Mouse (Mus musculus): ENCODE results near the gene Eml6. TPM values are rescaled to one million over a fixed set of nuclear protein-coding genes. Genes with fewer than 3 reads are reported as not detected.
A peak's percentile ranks its signal among the peaks of the same experiment; 100 is the strongest.

The Eml6 gene
- total RNA-seq (2014; rRNA removed), result 11.0 and 24.2 TPM in 2 replicates
- polyA plus RNA-seq (2015; fragmentation: Nextera tagmentation; extraction: Ambion mirVana), result 1.1 and 2.7 TPM in 2 replicates

- Histone ChIP-seq H3K9ac (peak within 1 kb of the TSS; percentile 67), H3K36me3 (ENCODE audit: insufficient read depth) (no peaks in the 10 kb centered on the region), H3K4me2 (ENCODE audit: low read depth) (peak within 1 kb of the TSS; percentile 98), H3K4me1 (ENCODE audit: insufficient read depth) (no peaks in the 10 kb centered on the region), H3K27me3 (ENCODE audit: insufficient read depth, low read length) (no peaks in the 10 kb centered on the region), H3K9me3 (ENCODE audit: low read length) (no peaks in the 10 kb centered on the region), H3K27ac (ENCODE audit: low read depth, low read length) (peak within 1 kb of the TSS; percentile 76), H3K4me3 (ENCODE audit: low read depth, low read length) (peak within 1 kb of the TSS; percentile 68)
- WGBS, result under 1% methylated on average over 39 of the region's 39 CpGs
- peak; percentile 75 for TF ChIP-seq CTCF (IDR thresholded peaks at IDR 0.05; ENCODE audit: low read depth)
- ATAC-seq, result peak; percentile 99
- peak; percentile 96 for DNase-seq
These were observed at the start of gene Eml6 for GRCm38 (mm10) chr11:30025835-30026472. Gene Eml6, minus strand, starts transcription at chr11:30026033.

- Histone ChIP-seq H3K36me3 (ENCODE audit: insufficient read depth) (no peaks in the 10 kb centered on the region), H3K9me3 (ENCODE audit: low read length) (no peaks in the 10 kb centered on the region), H3K27me3 (ENCODE audit: insufficient read depth, low read length) (no peaks in the 10 kb centered on the region), H3K4me3 (ENCODE audit: low read depth, low read length) (no peak overlapping the region), H3K9ac (no peak overlapping the region), H3K27ac (ENCODE audit: low read depth, low read length) (no peak overlapping the region), H3K4me1 (ENCODE audit: insufficient read depth) (no peaks in the 10 kb centered on the region), H3K4me2 (ENCODE audit: low read depth) (no peak overlapping the region)
- DNase-seq (peak; percentile 2), ATAC-seq (no peak)
- 58% methylated on average over 8 of the region's 8 CpGs for WGBS
- TF ChIP-seq CTCF (IDR thresholded peaks at IDR 0.05; ENCODE audit: low read depth), result peak; percentile 40
These were observed 31.5 kb upstream of the Eml6 start for GRCm38 (mm10) chr11:30057299-30057698.

GRCm38 (mm10) chr11:30025144-30025543, 689 bp downstream of the Eml6 start:
- TF ChIP-seq CTCF (IDR thresholded peaks at IDR 0.05; ENCODE audit: low read depth), result no peak
- Histone ChIP-seq H3K27ac (ENCODE audit: low read depth, low read length) (no peak overlapping the region), H3K4me2 (ENCODE audit: low read depth) (peak overlapping the region; percentile 98), H3K36me3 (ENCODE audit: insufficient read depth) (no peaks in the 10 kb centered on the region), H3K9me3 (ENCODE audit: low read length) (no peaks in the 10 kb centered on the region), H3K9ac (peak overlapping the region; percentile 67; the same call in 1 of the 2 replicates), H3K4me3 (ENCODE audit: low read depth, low read length) (peak overlapping the region; percentile 68), H3K4me1 (ENCODE audit: insufficient read depth) (no peaks in the 10 kb centered on the region), H3K27me3 (ENCODE audit: insufficient read depth, low read length) (no peaks in the 10 kb centered on the region)
- ATAC-seq (no peak), DNase-seq (no peak)
- 4% methylated on average over 4 of the region's 4 CpGs for WGBS

GRCm38 (mm10) chr11:30024261-30025071, 1.4 kb downstream of the Eml6 start:
- Histone ChIP-seq H3K27me3 (ENCODE audit: insufficient read depth, low read length) (no peaks in the 10 kb centered on the region), H3K4me1 (ENCODE audit: insufficient read depth) (no peaks in the 10 kb centered on the region), H3K9me3 (ENCODE audit: low read length) (no peaks in the 10 kb centered on the region), H3K27ac (ENCODE audit: low read depth, low read length) (peak overlapping the region; percentile 50; the same call in 1 of the 2 replicates), H3K36me3 (ENCODE audit: insufficient read depth) (no peaks in the 10 kb centered on the region), H3K4me2 (ENCODE audit: low read depth) (peak overlapping the region; percentile 98), H3K9ac (peak overlapping the region; percentile 67), H3K4me3 (ENCODE audit: low read depth, low read length) (peak overlapping the region; percentile 68)
- DNase-seq (peak; percentile 41), ATAC-seq (no peak)
- no peak for TF ChIP-seq CTCF (IDR thresholded peaks at IDR 0.05; ENCODE audit: low read depth)
- WGBS, result under 1% methylated on average over 55 of the region's 57 CpGs

GRCm38 (mm10) chr11:29986257-29986656, 39.6 kb downstream of the Eml6 start:
- Histone ChIP-seq H3K36me3 (ENCODE audit: insufficient read depth) (no peaks in the 10 kb centered on the region), H3K9me3 (ENCODE audit: low read length) (no peaks in the 10 kb centered on the region), H3K4me2 (ENCODE audit: low read depth) (no peak overlapping the region), H3K4me1 (ENCODE audit: insufficient read depth) (no peaks in the 10 kb centered on the region), H3K27ac (ENCODE audit: low read depth, low read length) (no peak overlapping the region), H3K9ac (no peak overlapping the region), H3K27me3 (ENCODE audit: insufficient read depth, low read length) (no peaks in the 10 kb centered on the region), H3K4me3 (ENCODE audit: low read depth, low read length) (no peak overlapping the region)
- 85% methylated on average over 2 of the region's 2 CpGs for WGBS
- ATAC-seq (no peak), DNase-seq (no peak)
- TF ChIP-seq CTCF (IDR thresholded peaks at IDR 0.05; ENCODE audit: low read depth), result no peak

GRCm38 (mm10) chr11:29968874-29969273, 57.0 kb downstream of the Eml6 start:
- WGBS, result 34% methylated on average over 1 of the region's 1 CpGs
- Histone ChIP-seq H3K9me3 (ENCODE audit: low read length) (no peaks in the 10 kb centered on the region), H3K27me3 (ENCODE audit: insufficient read depth, low read length) (no peaks in the 10 kb centered on the region), H3K9ac (no peak overlapping the region), H3K4me2 (ENCODE audit: low read depth) (no peak overlapping the region), H3K4me3 (ENCODE audit: low read depth, low read length) (no peak overlapping the region), H3K36me3 (ENCODE audit: insufficient read depth) (no peaks in the 10 kb centered on the region), H3K27ac (ENCODE audit: low read depth, low read length) (no peak overlapping the region), H3K4me1 (ENCODE audit: insufficient read depth) (no peaks in the 10 kb centered on the region)
- ATAC-seq, result peak; percentile 66; the same call in 1 of the 2 replicates
- no peak for TF ChIP-seq CTCF (IDR thresholded peaks at IDR 0.05; ENCODE audit: low read depth)
- no peak for DNase-seq

- 93% methylated on average over 5 of the region's 5 CpGs for WGBS
- ATAC-seq (no peak), DNase-seq (no peak)
- H3K27ac ChIP-seq (ENCODE audit: low read depth, low read length), result no peak overlapping the region
- no peak overlapping the region for H3K4me2 ChIP-seq (ENCODE audit: low read depth)
- H3K36me3 ChIP-seq (ENCODE audit: insufficient read depth), result no peaks in the 10 kb centered on the region
- H3K4me3 ChIP-seq (ENCODE audit: low read depth, low read length), result no peak overlapping the region
- H3K4me1 ChIP-seq (ENCODE audit: insufficient read depth), result no peaks in the 10 kb centered on the region
- H3K9me3 ChIP-seq (ENCODE audit: low read length), result no peaks in the 10 kb centered on the region
- TF ChIP-seq CTCF (IDR thresholded peaks at IDR 0.05; ENCODE audit: low read depth), result no peak
- H3K27me3 ChIP-seq (ENCODE audit: insufficient read depth, low read length), result no peaks in the 10 kb centered on the region
- H3K9ac ChIP-seq, result no peak overlapping the region
These were observed 66.5 kb downstream of the Eml6 start for GRCm38 (mm10) chr11:29959366-29959765.

All from forebrain, postnatal 0 days (tissue).